Mouse (Mus musculus): ENCODE measurements around the gene Gm20388. TPM values are rescaled to one million over a fixed set of nuclear protein-coding genes. Genes with fewer than 3 reads are reported as not detected.
A peak's percentile ranks its signal among the peaks of the same experiment; 100 is the strongest.

Gene Gm20388
- polyA plus RNA-seq, 1 experiment from 2014 or later, result 12.4 TPM

GRCm38 (mm10) chr8:120936685-120937084, 1026.0 kb downstream of the Gm20388 start:
- H3K4me2 ChIP-seq (ENCODE audit: low read length), result no peak overlapping the region
- peaks cover 10% of the 10 kb centered on the region for H3K27me3 ChIP-seq (replicated peaks; ENCODE audit: control insufficient read depth, insufficient read depth, low read length)
- H3K4me3 ChIP-seq (ENCODE audit: low read length), result no peak overlapping the region
- ATAC-seq, result no peak
- no peaks in the 10 kb centered on the region for H3K36me3 ChIP-seq (ENCODE audit: control insufficient read depth, insufficient read depth, low read length)
- H3K27ac ChIP-seq (ENCODE audit: low read depth, low read length), result no peak overlapping the region
- WGBS, result 58% methylated on average over 9 of the region's 10 CpGs
- no peaks in the 10 kb centered on the region for H3K9me3 ChIP-seq (ENCODE audit: control insufficient read depth, low read length)
- no peaks in the 10 kb centered on the region for H3K4me1 ChIP-seq (ENCODE audit: control insufficient read depth, insufficient read depth, low read depth, low read length)
- H3K9ac ChIP-seq (ENCODE audit: low read depth, low read length), result no peak overlapping the region

- Histone ChIP-seq H3K27ac (ENCODE audit: low read depth, low read length) (no peak overlapping the region), H3K4me2 (ENCODE audit: low read length) (no peak overlapping the region), H3K36me3 (ENCODE audit: control insufficient read depth, insufficient read depth, low read length) (no peaks in the 10 kb centered on the region), H3K9me3 (ENCODE audit: control insufficient read depth, low read length) (no peaks in the 10 kb centered on the region), H3K9ac (ENCODE audit: low read depth, low read length) (no peak overlapping the region), H3K4me1 (ENCODE audit: control insufficient read depth, insufficient read depth, low read depth, low read length) (no peaks in the 10 kb centered on the region), H3K4me3 (ENCODE audit: low read length) (no peak overlapping the region), H3K27me3 (replicated peaks; ENCODE audit: control insufficient read depth, insufficient read depth, low read length) (peaks cover 8% of the 10 kb centered on the region)
- 56% methylated on average over 7 of the region's 9 CpGs for WGBS
- ATAC-seq, result no peak
These were observed 1026.8 kb downstream of the Gm20388 start for GRCm38 (mm10) chr8:120937474-120937873.

GRCm38 (mm10) chr8:120940287-120940686, 1029.6 kb downstream of the Gm20388 start:
- peaks cover 8% of the 10 kb centered on the region for H3K27me3 ChIP-seq (replicated peaks; ENCODE audit: control insufficient read depth, insufficient read depth, low read length)
- H3K4me1 ChIP-seq (ENCODE audit: control insufficient read depth, insufficient read depth, low read depth, low read length), result no peaks in the 10 kb centered on the region
- H3K27ac ChIP-seq (ENCODE audit: low read depth, low read length), result no peak overlapping the region
- WGBS, result 28% methylated on average over 12 of the region's 12 CpGs
- no peak overlapping the region for H3K4me2 ChIP-seq (ENCODE audit: low read length)
- no peaks in the 10 kb centered on the region for H3K36me3 ChIP-seq (ENCODE audit: control insufficient read depth, insufficient read depth, low read length)
- no peak for ATAC-seq
- no peaks in the 10 kb centered on the region for H3K9me3 ChIP-seq (ENCODE audit: control insufficient read depth, low read length)
- no peak overlapping the region for H3K9ac ChIP-seq (ENCODE audit: low read depth, low read length)
- no peak overlapping the region for H3K4me3 ChIP-seq (ENCODE audit: low read length)

GRCm38 (mm10) chr8:120947240-120947639, 1036.6 kb downstream of the Gm20388 start:
- H3K27ac ChIP-seq (ENCODE audit: low read depth, low read length), result no peak overlapping the region
- H3K4me1 ChIP-seq (ENCODE audit: control insufficient read depth, insufficient read depth, low read depth, low read length), result peaks cover 3% of the 10 kb centered on the region; the same call in 1 of the 2 replicates
- no peaks in the 10 kb centered on the region for H3K9me3 ChIP-seq (ENCODE audit: control insufficient read depth, low read length)
- H3K4me2 ChIP-seq (ENCODE audit: low read length), result no peak overlapping the region
- WGBS, result 72% methylated on average over 10 of the region's 10 CpGs
- no peak overlapping the region for H3K9ac ChIP-seq (ENCODE audit: low read depth, low read length)
- peaks cover 7% of the 10 kb centered on the region for H3K27me3 ChIP-seq (replicated peaks; ENCODE audit: control insufficient read depth, insufficient read depth, low read length)
- ATAC-seq, result no peak
- no peaks in the 10 kb centered on the region for H3K36me3 ChIP-seq (ENCODE audit: control insufficient read depth, insufficient read depth, low read length)
- no peak overlapping the region for H3K4me3 ChIP-seq (ENCODE audit: low read length)

GRCm38 (mm10) chr8:120948050-120948595, 1037.5 kb downstream of the Gm20388 start:
- Histone ChIP-seq H3K9ac (ENCODE audit: low read depth, low read length) (no peak overlapping the region), H3K27ac (ENCODE audit: low read depth, low read length) (no peak overlapping the region), H3K4me3 (ENCODE audit: low read length) (no peak overlapping the region), H3K36me3 (ENCODE audit: control insufficient read depth, insufficient read depth, low read length) (no peaks in the 10 kb centered on the region), H3K9me3 (ENCODE audit: control insufficient read depth, low read length) (no peaks in the 10 kb centered on the region), H3K27me3 (replicated peaks; ENCODE audit: control insufficient read depth, insufficient read depth, low read length) (peaks cover 11% of the 10 kb centered on the region), H3K4me1 (ENCODE audit: control insufficient read depth, insufficient read depth, low read depth, low read length) (peaks cover 3% of the 10 kb centered on the region; the same call in 1 of the 2 replicates), H3K4me2 (ENCODE audit: low read length) (no peak overlapping the region)
- ATAC-seq, result no peak
- 83% methylated on average over 4 of the region's 4 CpGs for WGBS

- no peak overlapping the region for H3K9ac ChIP-seq (ENCODE audit: low read depth, low read length)
- H3K27ac ChIP-seq (ENCODE audit: low read depth, low read length), result no peak overlapping the region
- peaks cover 3% of the 10 kb centered on the region; the same call in 1 of the 2 replicates for H3K4me1 ChIP-seq (ENCODE audit: control insufficient read depth, insufficient read depth, low read depth, low read length)
- H3K9me3 ChIP-seq (ENCODE audit: control insufficient read depth, low read length), result no peaks in the 10 kb centered on the region
- 47% methylated on average over 25 of the region's 25 CpGs for WGBS
- 0 out of 2 replicates have a peak overlapping the region, but pooled peaks have one; percentile 9 for H3K4me2 ChIP-seq (ENCODE audit: low read length)
- H3K36me3 ChIP-seq (ENCODE audit: control insufficient read depth, insufficient read depth, low read length), result no peaks in the 10 kb centered on the region
- no peak for ATAC-seq
- H3K27me3 ChIP-seq (replicated peaks; ENCODE audit: control insufficient read depth, insufficient read depth, low read length), result peaks cover 11% of the 10 kb centered on the region
- no peak overlapping the region for H3K4me3 ChIP-seq (ENCODE audit: low read length)
These were observed 1038.2 kb downstream of the Gm20388 start for GRCm38 (mm10) chr8:120948620-120949491.

- 29% methylated on average over 16 of the region's 16 CpGs for WGBS
- no peak overlapping the region; the same call in 1 of the 2 replicates for H3K4me2 ChIP-seq (ENCODE audit: low read length)
- ATAC-seq, result peak; percentile 45; the same call in 1 of the 2 replicates
- peaks cover 3% of the 10 kb centered on the region; the same call in 1 of the 2 replicates for H3K4me1 ChIP-seq (ENCODE audit: control insufficient read depth, insufficient read depth, low read depth, low read length)
- H3K27ac ChIP-seq (ENCODE audit: low read depth, low read length), result no peak overlapping the region
- H3K9me3 ChIP-seq (ENCODE audit: control insufficient read depth, low read length), result no peaks in the 10 kb centered on the region
- peaks cover 11% of the 10 kb centered on the region for H3K27me3 ChIP-seq (replicated peaks; ENCODE audit: control insufficient read depth, insufficient read depth, low read length)
- H3K4me3 ChIP-seq (ENCODE audit: low read length), result no peak overlapping the region
- H3K36me3 ChIP-seq (ENCODE audit: control insufficient read depth, insufficient read depth, low read length), result no peaks in the 10 kb centered on the region
- no peak overlapping the region for H3K9ac ChIP-seq (ENCODE audit: low read depth, low read length)
These were observed 1040.1 kb downstream of the Gm20388 start for GRCm38 (mm10) chr8:120950674-120951218.

- Histone ChIP-seq H3K27me3 (replicated peaks; ENCODE audit: control insufficient read depth, insufficient read depth, low read length) (peaks cover 5% of the 10 kb centered on the region), H3K4me3 (ENCODE audit: low read length) (no peak overlapping the region), H3K36me3 (ENCODE audit: control insufficient read depth, insufficient read depth, low read length) (no peaks in the 10 kb centered on the region), H3K27ac (ENCODE audit: low read depth, low read length) (no peak overlapping the region), H3K9me3 (ENCODE audit: control insufficient read depth, low read length) (no peaks in the 10 kb centered on the region), H3K9ac (ENCODE audit: low read depth, low read length) (no peak overlapping the region), H3K4me2 (ENCODE audit: low read length) (no peak overlapping the region), H3K4me1 (ENCODE audit: control insufficient read depth, insufficient read depth, low read depth, low read length) (no peaks in the 10 kb centered on the region)
- WGBS, result 17% methylated on average over 8 of the region's 8 CpGs
- ATAC-seq, result no peak
These were observed 1048.8 kb downstream of the Gm20388 start for GRCm38 (mm10) chr8:120959470-120959891.
